Mouse (Mus musculus): ENCODE results near the gene Gm9639.
"Not testable (repeated sequence)": the region's sequence is repeated elsewhere in the genome, so short reads cannot be mapped to it uniquely, and the experiment has no call there.

- not testable (repeated sequence) for TF ChIP-seq CTCF (IDR thresholded peaks at IDR 0.05; ENCODE audit: borderline replicate concordance, extremely low read depth, insufficient read depth, insufficient read length); POLR2A (IDR thresholded peaks at IDR 0.05; ENCODE audit: borderline replicate concordance, extremely low read depth, insufficient read depth, insufficient read length, poor library complexity, severe bottlenecking)
Observed at GRCm38 (mm10) chr10:77798164-77798920, 3.5 kb upstream of the Gm9639 start.

All from brain, embryonic 14.5 days (tissue).